ENCODE assay signal across 8 mouse cellular contexts in the genomic region with DNA sequence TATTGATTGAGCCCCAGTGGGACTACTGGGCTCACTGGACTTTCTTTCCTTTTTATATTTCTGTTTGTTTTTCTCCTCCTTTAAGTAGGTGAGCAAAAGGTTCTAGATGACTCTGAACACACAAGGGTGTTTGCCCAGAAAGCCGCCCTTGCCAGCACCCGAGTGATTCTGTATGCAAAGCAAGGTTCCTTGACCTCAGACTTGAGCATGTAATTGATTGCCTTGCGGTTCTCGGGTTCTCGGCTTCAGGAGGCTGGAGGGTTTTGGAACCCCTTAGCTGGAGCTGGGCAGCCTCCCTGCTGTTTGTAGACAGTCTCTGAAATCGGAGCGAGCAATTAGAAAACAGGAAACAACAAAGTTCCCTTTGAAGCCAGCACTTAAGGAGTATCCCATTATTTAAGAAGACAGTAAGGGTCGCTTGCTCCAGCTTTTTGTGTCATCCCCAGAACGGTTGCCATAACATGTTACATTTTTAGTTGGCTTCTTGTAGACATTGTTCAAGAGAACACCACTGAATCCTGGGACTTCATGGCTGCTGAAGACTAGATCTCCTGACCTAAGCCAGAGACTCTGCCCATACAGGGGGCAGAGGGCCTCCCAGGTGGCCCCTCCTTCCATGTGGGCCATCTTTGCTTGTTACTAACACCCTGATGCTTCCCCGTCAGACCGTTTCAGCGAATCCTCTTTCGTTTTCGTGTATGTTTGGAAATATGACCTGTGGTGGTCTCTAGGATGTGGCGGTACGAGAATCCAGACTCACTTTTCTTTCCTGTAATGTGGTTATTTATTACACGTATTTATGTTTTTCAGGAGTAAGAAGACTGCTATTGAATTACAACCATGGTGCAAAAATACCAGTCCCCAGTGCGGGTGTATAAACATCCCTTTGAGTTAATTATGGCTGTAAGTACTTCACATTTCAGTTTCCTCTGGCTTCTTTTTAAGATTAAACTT. TPM values are rescaled to one million over a fixed set of nuclear protein-coding genes. Genes with fewer than 3 reads are reported as not detected.
DNase-seq lines count a peak whose midpoint lies in the region; ATAC-seq lines count a peak whose summit lies in the region.

No protein-coding gene starts in this region.

- H3K4me1 ChIP-seq in heart, embryonic 14.5 days (ENCODE audit: control insufficient read depth in 2 of 2, insufficient read depth in 2 of 2, low read length in 2 of 2) = peaks cover 45 to 72% of the 10 kb centered on the region in 2 experiments
- H3K4me1 ChIP-seq in intestine, embryonic 14.5 days (replicated peaks; ENCODE audit: control insufficient read depth, insufficient read depth, low read length) = peaks cover 56% of the 10 kb centered on the region
- H3K4me1 ChIP-seq in midbrain, embryonic 14.5 days (ENCODE audit: control insufficient read depth, insufficient read depth, low read length) = peaks cover 61% of the 10 kb centered on the region

- H3K9ac ChIP-seq in heart, embryonic 14.5 days (ENCODE audit: low read length) = peak overlapping the region; percentile 94
- H3K9ac ChIP-seq in intestine, embryonic 14.5 days (ENCODE audit: low read length) = peak overlapping the region; percentile 71
- H3K9ac ChIP-seq in midbrain, embryonic 14.5 days (replicated peaks; ENCODE audit: low read length) = peak overlapping the region; percentile 81

- DNase-seq in heart, adult 9 months (ENCODE audit: low spot score in 2 of 2) = no peak
- DNase-seq in cerebellum, postnatal 14 days = peak; percentile 52 to 60
- no peak for DNase-seq in intestine, embryonic 14.5 days (ENCODE audit: low spot score)
- no peak for DNase-seq in midbrain, embryonic 14.5 days
- DNase-seq in right cerebral cortex, postnatal 36 days (ENCODE audit: low spot score in 2 of 2) = no peak
- no peak for DNase-seq in gastrocnemius, postnatal 25 days

- H3K36me3 ChIP-seq in heart, embryonic 14.5 days (ENCODE audit: control insufficient read depth, insufficient read depth, low read length) = peaks cover 16% of the 10 kb centered on the region
- 0 out of 2 replicates have a peak, but pooled peaks cover 7% of the 10 kb centered on the region for H3K36me3 ChIP-seq in intestine, embryonic 14.5 days (ENCODE audit: control insufficient read depth, insufficient read depth, low read length)
- peaks cover 19% of the 10 kb centered on the region for H3K36me3 ChIP-seq in midbrain, embryonic 14.5 days (ENCODE audit: control insufficient read depth, insufficient read depth, low read length)

- no peak for ATAC-seq in heart, embryonic 14.5 days (ENCODE audit: insufficient number of reproducible peaks, insufficient read depth, low FRiP score, low read depth)
- ATAC-seq in intestine, embryonic 14.5 days (replicated peaks; ENCODE audit: low FRiP score, low TSS enrichment, low read depth) = no peak
- ATAC-seq in midbrain, embryonic 14.5 days (ENCODE audit: low FRiP score, low TSS enrichment) = no peak
- no peak for ATAC-seq in granulocyte monocyte progenitor cell, adult 5-6 weeks (replicated peaks; ENCODE audit: poor library complexity, severe bottlenecking)

- H3K27me3 ChIP-seq in heart, embryonic 14.5 days (ENCODE audit: control insufficient read depth, insufficient read depth, low read length) = no peaks in the 10 kb centered on the region
- H3K27me3 ChIP-seq in intestine, embryonic 14.5 days (replicated peaks; ENCODE audit: control insufficient read depth, insufficient read depth, low read length) = 0 out of 2 replicates have a peak, but pooled peaks cover 2% of the 10 kb centered on the region
- no peaks in the 10 kb centered on the region for H3K27me3 ChIP-seq in midbrain, embryonic 14.5 days (ENCODE audit: control insufficient read depth, insufficient read depth, low read length)

- 0 out of 2 replicates have a peak, but pooled peaks cover 3% of the 10 kb centered on the region for H3K9me3 ChIP-seq in heart, embryonic 14.5 days (ENCODE audit: control insufficient read depth, low read length)
- H3K9me3 ChIP-seq in intestine, embryonic 14.5 days (ENCODE audit: control insufficient read depth, low read length) = no peaks in the 10 kb centered on the region
- H3K9me3 ChIP-seq in midbrain, embryonic 14.5 days (ENCODE audit: control insufficient read depth, low read length) = no peaks in the 10 kb centered on the region

- peak overlapping the region; percentile 25 to 92 for H3K4me3 ChIP-seq in heart, embryonic 14.5 days (ENCODE audit: control insufficient read depth in 1 of 2, insufficient read depth in 1 of 2, low read depth in 1 of 2, low read length in 2 of 2)
- peak overlapping the region; percentile 69 for H3K4me3 ChIP-seq in intestine, embryonic 14.5 days (ENCODE audit: low read depth, low read length)
- H3K4me3 ChIP-seq in midbrain, embryonic 14.5 days (replicated peaks; ENCODE audit: low read depth, low read length) = peak overlapping the region; percentile 91

- peak overlapping the region; percentile 82 for H3K4me2 ChIP-seq in heart, embryonic 14.5 days (ENCODE audit: low read length)
- H3K4me2 ChIP-seq in intestine, embryonic 14.5 days (ENCODE audit: low read length) = peak overlapping the region; percentile 54
- peak overlapping the region; percentile 70 for H3K4me2 ChIP-seq in midbrain, embryonic 14.5 days (ENCODE audit: low read length)

- peak overlapping the region in 1 of 2 experiments; percentile 12; a peak in 2 of 4 replicates for H3K27ac ChIP-seq in heart, embryonic 14.5 days (replicated peaks in 1 of 2; ENCODE audit: control insufficient read depth in 1 of 2, insufficient read depth in 1 of 2, low read depth in 2 of 2, low read length in 2 of 2)
- peak overlapping the region; percentile 95; the same call in 1 of the 2 replicates for H3K27ac ChIP-seq in intestine, embryonic 14.5 days (ENCODE audit: low read depth)
- H3K27ac ChIP-seq in midbrain, embryonic 14.5 days (replicated peaks; ENCODE audit: low read depth, low read length) = no peak overlapping the region

- 63% methylated on average over 18 of the region's 18 CpGs for WGBS in heart, embryonic 14.5 days
- WGBS in intestine, embryonic 14.5 days = 24% methylated on average over 18 of the region's 18 CpGs
- 61% methylated on average over 18 of the region's 18 CpGs for WGBS in midbrain, embryonic 14.5 days

RNA-seq across cellular contexts. Expression of a gene that starts 1.7 kb away (rescaled TPM):
- 33.2 and 34.2 TPM in 2 replicates for polyA plus RNA-seq in heart, embryonic 14.5 days (2014; fragmentation: Nextera tagmentation; extraction: Ambion mirVana)
- 22.3 and 23.6 TPM in 2 replicates for polyA plus RNA-seq in intestine, embryonic 14.5 days (2014; fragmentation: Nextera tagmentation; extraction: Ambion mirVana)
- 48.7 and 58.1 TPM in 2 replicates for polyA plus RNA-seq in midbrain, embryonic 14.5 days (2014; fragmentation: Nextera tagmentation; extraction: Ambion mirVana)
- total RNA-seq in granulocyte monocyte progenitor cell, adult 5-6 weeks (2014; fragmentation: Nextera tagmentation) = 10.8 and 13.3 TPM in 2 replicates
- total RNA-seq in granulocyte monocyte progenitor cell, adult 5-6 weeks (2017) = 9.8 and 12.8 TPM in 2 replicates
- total RNA-seq in gastrocnemius, postnatal 25 days (2021) = 10 to 100 TPM; 40.7 to 45.1 TPM

Comparison
In these comparisons a context has a peak if more than half of its experiments do, and no peak if none do; other contexts are left out.
1. DNase-seq: peak in cerebellum, postnatal 14 days (2 of 2); none in heart, adult 9 months (0 of 2), intestine, embryonic 14.5 days (single experiment), midbrain, embryonic 14.5 days (single experiment), right cerebral cortex, postnatal 36 days (0 of 2) and gastrocnemius, postnatal 25 days (single experiment).
2. Peak in every context shown above with its lines, with median percentiles within 50 percentile points of each other: H3K4me2 ChIP-seq, H3K4me3 ChIP-seq and H3K9ac ChIP-seq.